18 mouse cellular contexts compared by ENCODE assay signal in genomic region chr6:32437219-32437618, GRCm38 (mm10).
DNase-seq lines count a peak whose midpoint lies in the region; ATAC-seq lines count a peak whose summit lies in the region.
"Had no signal": no experiment of that assay in that cellular context is flagged by ENCODE, and none has a peak within 500 bp of the region (broad histone marks: within the 10 kb centered on the region; RNA-seq: fewer than 3 reads in every experiment).

No protein-coding gene starts in this region.

- 53% methylated on average over 6 of the region's 6 CpGs for WGBS in liver, embryonic 12.5 days (ENCODE audit: insufficient replicate concordance)

- no peak overlapping the region for H3K4me2 ChIP-seq in liver, embryonic 12.5 days
- H3K4me2 ChIP-seq: embryonic facial prominence, embryonic 12.5 days; forebrain, embryonic 13.5 days; limb, embryonic 15.5 days had no signal

- H3K4me3 ChIP-seq in liver, embryonic 12.5 days = no peak overlapping the region
- H3K4me3 ChIP-seq: embryonic facial prominence, embryonic 12.5 days; forebrain, embryonic 13.5 days; limb, embryonic 15.5 days had no signal

- H3K36me3 ChIP-seq in liver, embryonic 12.5 days = no peaks in the 10 kb centered on the region
- H3K36me3 ChIP-seq: embryonic facial prominence, embryonic 12.5 days; limb, embryonic 15.5 days had no signal

- H3K27me3 ChIP-seq in liver, embryonic 12.5 days (replicated peaks) = peaks cover 7% of the 10 kb centered on the region; the same call in 1 of the 2 replicates
- H3K27me3 ChIP-seq: embryonic facial prominence, embryonic 12.5 days; forebrain, embryonic 13.5 days; limb, embryonic 15.5 days had no signal

- DNase-seq in frontal cortex, postnatal 25 days (ENCODE audit: low spot score in 2 of 2) = no peak
- DNase-seq in testis, postnatal 10 days (ENCODE audit: low spot score) = peak; percentile 57
- no peak for DNase-seq in testis, postnatal 14 days (ENCODE audit: low spot score)
- peak; percentile 36 to 37 for DNase-seq in layer of hippocampus, postnatal 25 days (ENCODE audit: extremely low spot score in 1 of 2, low spot score in 1 of 2)
- DNase-seq in left cerebral cortex, adult 11 months (ENCODE audit: low spot score) = no peak
- DNase-seq in left cerebral cortex, postnatal 25 days (ENCODE audit: low spot score in 2 of 2) = no peak
- DNase-seq: adrenal gland, adult 2 months; cerebellum, postnatal 14 days; gastrocnemius, postnatal 14 days; kidney, adult 2 months had no signal

- no peak overlapping the region for H3K27ac ChIP-seq in liver, embryonic 12.5 days
- H3K27ac ChIP-seq: embryonic facial prominence, embryonic 12.5 days; forebrain, embryonic 13.5 days; limb, embryonic 15.5 days; macrophage had no signal

- intact Hi-C loops in left cerebral cortex, postnatal 25 days (cut with DNase I) = no loop called here

- H3K4me1 ChIP-seq in liver, embryonic 12.5 days = no peaks in the 10 kb centered on the region
- H3K4me1 ChIP-seq: embryonic facial prominence, embryonic 12.5 days had no signal

- H3K9me3 ChIP-seq in liver, embryonic 12.5 days (replicated peaks) = no peaks in the 10 kb centered on the region
- H3K9me3 ChIP-seq: embryonic facial prominence, embryonic 12.5 days; forebrain, embryonic 13.5 days; limb, embryonic 15.5 days had no signal

- ATAC-seq in frontal cortex, adult (ENCODE audit: low TSS enrichment) = 0 out of 2 replicates have a peak, but pooled peaks have one; percentile 36
- ATAC-seq in liver, embryonic 12.5 days = no peak
- ATAC-seq: forebrain, embryonic 13.5 days; hindbrain, embryonic 16.5 days; midbrain, embryonic 16.5 days had no signal

- no peak overlapping the region for H3K9ac ChIP-seq in liver, embryonic 12.5 days
- H3K9ac ChIP-seq: embryonic facial prominence, embryonic 12.5 days; forebrain, embryonic 13.5 days; limb, embryonic 15.5 days had no signal

Comparison
In these comparisons a context has a peak if more than half of its experiments do, and no peak if none do; other contexts are left out.
1. DNase-seq: peak in testis, postnatal 10 days (single experiment) and layer of hippocampus, postnatal 25 days (2 of 2); none in frontal cortex, postnatal 25 days (0 of 2), testis, postnatal 14 days (single experiment), left cerebral cortex, adult 11 months (single experiment) and left cerebral cortex, postnatal 25 days (0 of 2).